Mouse (Mus musculus) MEL-GATA-1-ER (cell line): ENCODE data around the gene Cyp27a1.

Experiments
- DNase-seq: peaks from one replicate; pipeline ENCODE4 v3.0.0-alpha.2; 2012; ENCODE audit warnings: low read depth; ENCODE audit errors: extremely low read depth

Gene Cyp27a1

GRCm38 (mm10) chr1:74715886-74716285, 2.5 kb downstream of the Cyp27a1 start:
- DNase-seq = no peak

- DNase-seq = no peak
These were observed 4.7 kb downstream of the Cyp27a1 start for GRCm38 (mm10) chr1:74718113-74718512.

GRCm38 (mm10) chr1:74719281-74719680, 5.9 kb downstream of the Cyp27a1 start:
- DNase-seq = no peak

- no peak for DNase-seq
These were observed 8.3 kb downstream of the Cyp27a1 start for GRCm38 (mm10) chr1:74721657-74722056.

- DNase-seq = peak; percentile 15
These were observed 10.4 kb downstream of the Cyp27a1 start for GRCm38 (mm10) chr1:74723748-74724147.

- DNase-seq = no peak
These were observed 12.7 kb downstream of the Cyp27a1 start for GRCm38 (mm10) chr1:74726114-74726513.

- DNase-seq = no peak
These were observed 13.3 kb downstream of the Cyp27a1 start for GRCm38 (mm10) chr1:74726674-74727073.

- no peak for DNase-seq
These were observed 15.1 kb downstream of the Cyp27a1 start for GRCm38 (mm10) chr1:74728446-74728845.

GRCm38 (mm10) chr1:74736977-74737376, 23.6 kb downstream of the Cyp27a1 start:
- no peak for DNase-seq

GRCm38 (mm10) chr1:74737500-74737899, 24.1 kb downstream of the Cyp27a1 start:
- DNase-seq = no peak

GRCm38 (mm10) chr1:74740846-74741245, 27.5 kb downstream of the Cyp27a1 start:
- no peak for DNase-seq

- DNase-seq = no peak
These were observed 34.0 kb downstream of the Cyp27a1 start for GRCm38 (mm10) chr1:74747335-74747734.

- DNase-seq = no peak
These were observed 35.4 kb downstream of the Cyp27a1 start, which contains the start of gene Prkag3 for GRCm38 (mm10) chr1:74748643-74749271. TSS of gene Prkag3 (minus strand) at chr1:74749221.

- DNase-seq = no peak
These were observed 35.9 kb downstream of the Cyp27a1 start for GRCm38 (mm10) chr1:74749301-74749700.

GRCm38 (mm10) chr1:74750683-74751082, 37.3 kb downstream of the Cyp27a1 start:
- no peak for DNase-seq

- no peak for DNase-seq
These were observed 38.8 kb downstream of the Cyp27a1 start for GRCm38 (mm10) chr1:74752150-74752549.

- DNase-seq = no peak
These were observed 39.5 kb downstream of the Cyp27a1 start for GRCm38 (mm10) chr1:74752833-74753232.

GRCm38 (mm10) chr1:74753266-74753974, 40.0 kb downstream of the Cyp27a1 start:
- DNase-seq = no peak

GRCm38 (mm10) chr1:74754175-74754785, 40.9 kb downstream of the Cyp27a1 start:
- DNase-seq = no peak

- no peak for DNase-seq
These were observed 46.4 kb downstream of the Cyp27a1 start for GRCm38 (mm10) chr1:74759773-74760172.

- peak; percentile 76 for DNase-seq
These were observed 49.7 kb downstream of the Cyp27a1 start for GRCm38 (mm10) chr1:74763081-74763480.

- DNase-seq = no peak
These were observed 57.5 kb downstream of the Cyp27a1 start for GRCm38 (mm10) chr1:74770727-74771466.
